Mouse (Mus musculus) frontal cortex, postnatal 25 days (tissue): ENCODE results near the gene Olfr1000.
"Not testable (repeated sequence)": the region's sequence is repeated elsewhere in the genome, so short reads cannot be mapped to it uniquely, and the experiment has no call there.

Experiments
- DNase-seq, 2 experiments: peaks; one replicate each; pipeline ENCODE4 v3.0.0; 2022; ENCODE audit warnings: low spot score in 2 of 2

Gene Olfr1000

GRCm38 (mm10) chr2:85611803-85612202, at the start of gene Olfr1000:
TSS of gene Olfr1000 (minus strand) at chr2:85611903.
- DNase-seq, result no peak

- no peak for DNase-seq
Observed at GRCm38 (mm10) chr2:85650604-85651003, 38.9 kb upstream of the Olfr1000 start, which contains the start of gene Olfr1002. TSS of gene Olfr1002 (minus strand) at chr2:85650704.

- DNase-seq, result not testable (repeated sequence)
Observed at GRCm38 (mm10) chr2:85588648-85589047, 23.1 kb downstream of the Olfr1000 start, which contains the start of gene Olfr998. TSS of gene Olfr998 (plus strand) at chr2:85588948.

- DNase-seq, result no peak
Observed at GRCm38 (mm10) chr2:85578915-85579314, 32.8 kb downstream of the Olfr1000 start, which contains the start of gene Olfr996. TSS of gene Olfr996 (plus strand) at chr2:85579215.

- DNase-seq, result peak in 1 of 2 experiments; percentile 35
Observed at GRCm38 (mm10) chr2:85561187-85561586, 50.5 kb downstream of the Olfr1000 start.

GRCm38 (mm10) chr2:85560226-85560625, 51.5 kb downstream of the Olfr1000 start:
- DNase-seq, result no peak
